Mouse (Mus musculus): Measurements from ENCODE around the gene Gm35549. TPM values are rescaled to one million over a fixed set of nuclear protein-coding genes. Genes with fewer than 3 reads are reported as not detected.
A peak's percentile ranks its signal among the peaks of the same experiment; 100 is the strongest.
"Not testable (repeated sequence)": the region's sequence is repeated elsewhere in the genome, so short reads cannot be mapped to it uniquely, and the experiment has no call there.

The Gm35549 gene
- polyA plus RNA-seq, 1 experiment from 2014 or later: 0.40 TPM

GRCm38 (mm10) chr9:122855617-122856016 lies 11.8 kb upstream of the Gm35549 start:
- no peak overlapping the region for H3K4me3 ChIP-seq
- no peak overlapping the region for H3K27ac ChIP-seq
- peaks cover 88% of the 10 kb centered on the region for H3K36me3 ChIP-seq (replicated peaks)
- no peak overlapping the region for H3K9ac ChIP-seq
- 0 out of 2 replicates have a peak, but pooled peaks cover 3% of the 10 kb centered on the region for H3K9me3 ChIP-seq
- H3K4me2 ChIP-seq: no peak overlapping the region
- 99% methylated on average over 4 of the region's 4 CpGs for WGBS
- H3K27me3 ChIP-seq (replicated peaks): no peaks in the 10 kb centered on the region
- ATAC-seq (replicated peaks): no peak
- no peaks in the 10 kb centered on the region for H3K4me1 ChIP-seq

GRCm38 (mm10) chr9:122855141-122855540 lies 11.3 kb upstream of the Gm35549 start:
- H3K4me1 ChIP-seq; H3K27ac ChIP-seq; H3K9ac ChIP-seq; H3K27me3 ChIP-seq (replicated peaks); H3K9me3 ChIP-seq; H3K4me2 ChIP-seq; ATAC-seq (replicated peaks); H3K4me3 ChIP-seq: not testable (repeated sequence)
- H3K36me3 ChIP-seq (replicated peaks): peaks cover 88% of the 10 kb centered on the region
- 100% methylated on average over 3 of the region's 7 CpGs for WGBS

GRCm38 (mm10) chr9:122854526-122854925 lies 10.7 kb upstream of the Gm35549 start:
- Histone ChIP-seq H3K4me3 (no peak overlapping the region), H3K27ac (no peak overlapping the region), H3K36me3 (replicated peaks) (peaks cover 87% of the 10 kb centered on the region), H3K27me3 (replicated peaks) (no peaks in the 10 kb centered on the region), H3K9ac (no peak overlapping the region), H3K9me3 (no peaks in the 10 kb centered on the region), H3K4me1 (no peaks in the 10 kb centered on the region), H3K4me2 (no peak overlapping the region)
- ATAC-seq (replicated peaks): no peak
- 94% methylated on average over 7 of the region's 7 CpGs for WGBS

GRCm38 (mm10) chr9:122847811-122848311 lies 4.0 kb upstream of the Gm35549 start:
- not testable (repeated sequence) for H3K27me3 ChIP-seq (replicated peaks); H3K4me2 ChIP-seq; H3K9me3 ChIP-seq; H3K4me3 ChIP-seq; ATAC-seq (replicated peaks); H3K27ac ChIP-seq; H3K4me1 ChIP-seq; H3K9ac ChIP-seq
- WGBS: 95% methylated on average over 7 of the region's 8 CpGs
- peaks cover 40% of the 10 kb centered on the region for H3K36me3 ChIP-seq (replicated peaks)

- no peak for ATAC-seq (replicated peaks)
Measured at GRCm38 (mm10) chr9:122846156-122846555, 2.3 kb upstream of the Gm35549 start.

GRCm38 (mm10) chr9:122845621-122846020 lies 1.8 kb upstream of the Gm35549 start:
- no peak overlapping the region for H3K4me2 ChIP-seq
- ATAC-seq (replicated peaks): no peak
- H3K27me3 ChIP-seq (replicated peaks): no peaks in the 10 kb centered on the region
- H3K9me3 ChIP-seq: no peaks in the 10 kb centered on the region
- peaks cover 19% of the 10 kb centered on the region; the same call in 1 of the 2 replicates for H3K36me3 ChIP-seq (replicated peaks)
- no peaks in the 10 kb centered on the region for H3K4me1 ChIP-seq
- no peak overlapping the region for H3K9ac ChIP-seq
- 83% methylated on average over 3 of the region's 3 CpGs for WGBS
- no peak overlapping the region for H3K27ac ChIP-seq
- H3K4me3 ChIP-seq: no peak overlapping the region

More at GRCm38 (mm10) chr9:122846156-122846555, 2.3 kb upstream of the Gm35549 start:
- H3K4me1 ChIP-seq: no peaks in the 10 kb centered on the region
- H3K36me3 ChIP-seq (replicated peaks): peaks cover 23% of the 10 kb centered on the region; the same call in 1 of the 2 replicates
- H3K4me2 ChIP-seq: no peak overlapping the region
- no peak overlapping the region for H3K27ac ChIP-seq
- no peaks in the 10 kb centered on the region for H3K27me3 ChIP-seq (replicated peaks)
- no peak overlapping the region for H3K9ac ChIP-seq
- H3K4me3 ChIP-seq: no peak overlapping the region
- H3K9me3 ChIP-seq: no peaks in the 10 kb centered on the region

GRCm38 (mm10) chr9:122837680-122838079 lies 6.2 kb downstream of the Gm35549 start:
- H3K27me3 ChIP-seq (replicated peaks): no peaks in the 10 kb centered on the region
- no peak overlapping the region for H3K4me2 ChIP-seq
- H3K36me3 ChIP-seq (replicated peaks): peaks cover 5% of the 10 kb centered on the region; the same call in 1 of the 2 replicates
- H3K9me3 ChIP-seq: no peaks in the 10 kb centered on the region
- H3K4me3 ChIP-seq: no peak overlapping the region
- peaks cover 8% of the 10 kb centered on the region; the same call in 1 of the 2 replicates for H3K4me1 ChIP-seq
- no peak for ATAC-seq (replicated peaks)
- no peak overlapping the region for H3K27ac ChIP-seq
- 25% methylated on average over 16 of the region's 16 CpGs for WGBS
- no peak overlapping the region for H3K9ac ChIP-seq

GRCm38 (mm10) chr9:122837216-122837615 lies 6.6 kb downstream of the Gm35549 start:
- H3K4me3 ChIP-seq: no peak overlapping the region
- H3K9ac ChIP-seq: no peak overlapping the region
- H3K9me3 ChIP-seq: no peaks in the 10 kb centered on the region
- no peaks in the 10 kb centered on the region for H3K27me3 ChIP-seq (replicated peaks)
- peak; percentile 17; the same call in 1 of the 2 replicates for ATAC-seq (replicated peaks)
- WGBS: 91% methylated on average over 4 of the region's 4 CpGs
- H3K27ac ChIP-seq: 0 out of 2 replicates have a peak overlapping the region, but pooled peaks have one; percentile 31
- peaks cover 5% of the 10 kb centered on the region; the same call in 1 of the 2 replicates for H3K36me3 ChIP-seq (replicated peaks)
- H3K4me2 ChIP-seq: no peak overlapping the region
- H3K4me1 ChIP-seq: peaks cover 8% of the 10 kb centered on the region; the same call in 1 of the 2 replicates

GRCm38 (mm10) chr9:122836790-122837189 lies 7.0 kb downstream of the Gm35549 start:
- 48% methylated on average over 6 of the region's 6 CpGs for whole genome bisulfite sequencing
- Histone ChIP-seq H3K4me3 (no peak overlapping the region), H3K27ac (peak overlapping the region; percentile 31; the same call in 1 of the 2 replicates)

GRCm38 (mm10) chr9:122836126-122836525 lies 7.7 kb downstream of the Gm35549 start:
- H3K9me3 ChIP-seq: no peaks in the 10 kb centered on the region
- H3K27ac ChIP-seq: peak overlapping the region; percentile 31; the same call in 1 of the 2 replicates
- H3K4me2 ChIP-seq: no peak overlapping the region
- no peak for ATAC-seq (replicated peaks)
- peaks cover 8% of the 10 kb centered on the region; the same call in 1 of the 2 replicates for H3K4me1 ChIP-seq
- no peaks in the 10 kb centered on the region for H3K27me3 ChIP-seq (replicated peaks)
- H3K4me3 ChIP-seq: no peak overlapping the region
- H3K9ac ChIP-seq: no peak overlapping the region
- 73% methylated on average over 9 of the region's 9 CpGs for WGBS
- H3K36me3 ChIP-seq (replicated peaks): peaks cover 8% of the 10 kb centered on the region; the same call in 1 of the 2 replicates

More at GRCm38 (mm10) chr9:122836790-122837189, 7.0 kb downstream of the Gm35549 start:
- Histone ChIP-seq H3K4me2 (no peak overlapping the region), H3K4me1 (peaks cover 8% of the 10 kb centered on the region; the same call in 1 of the 2 replicates), H3K9ac (no peak overlapping the region), H3K9me3 (no peaks in the 10 kb centered on the region), H3K36me3 (replicated peaks) (peaks cover 5% of the 10 kb centered on the region; the same call in 1 of the 2 replicates), H3K27me3 (replicated peaks) (no peaks in the 10 kb centered on the region)
- peak; percentile 84 for ATAC-seq (replicated peaks)

- H3K4me1 ChIP-seq: no peaks in the 10 kb centered on the region
- no peaks in the 10 kb centered on the region for H3K9me3 ChIP-seq
- no peak overlapping the region for H3K4me3 ChIP-seq
- H3K36me3 ChIP-seq (replicated peaks): peaks cover 31% of the 10 kb centered on the region
- no peaks in the 10 kb centered on the region for H3K27me3 ChIP-seq (replicated peaks)
- H3K4me2 ChIP-seq: no peak overlapping the region
- H3K27ac ChIP-seq: no peak overlapping the region
- ATAC-seq (replicated peaks): no peak
- H3K9ac ChIP-seq: no peak overlapping the region
- 84% methylated on average over 4 of the region's 4 CpGs for WGBS
Measured at GRCm38 (mm10) chr9:122829826-122830380, 13.9 kb downstream of the Gm35549 start.

- 94% methylated on average over 4 of the region's 4 CpGs for WGBS
- H3K4me2 ChIP-seq: no peak overlapping the region
- no peak for ATAC-seq (replicated peaks)
- no peak overlapping the region for H3K4me3 ChIP-seq
- H3K27me3 ChIP-seq (replicated peaks): no peaks in the 10 kb centered on the region
- no peaks in the 10 kb centered on the region for H3K4me1 ChIP-seq
- H3K27ac ChIP-seq: no peak overlapping the region
- H3K36me3 ChIP-seq (replicated peaks): peaks cover 42% of the 10 kb centered on the region
- H3K9ac ChIP-seq: no peak overlapping the region
- H3K9me3 ChIP-seq: no peaks in the 10 kb centered on the region
Measured at GRCm38 (mm10) chr9:122826743-122827142, 17.1 kb downstream of the Gm35549 start.

Data from midbrain, embryonic 15.5 days (tissue).